Mouse (Mus musculus) ovary, postnatal 10 days (tissue): ENCODE measurements around the gene Suco.

Experiments used
- DNase-seq: peaks from one replicate; pipeline ENCODE4 v3.0.0; 2022; ENCODE audit warnings: low spot score

Gene Suco

GRCm38 (mm10) chr1:161876553-161877447 lies at the start of gene Suco:
Suco (minus strand) TSS chr1:161876682.
- DNase-seq, result peak; percentile 93

- no peak for DNase-seq
These were observed 48.9 kb upstream of the Suco start for GRCm38 (mm10) chr1:161925281-161925805.

- no peak for DNase-seq
These were observed 47.8 kb upstream of the Suco start for GRCm38 (mm10) chr1:161924321-161924720.

GRCm38 (mm10) chr1:161921928-161922327 lies 45.4 kb upstream of the Suco start:
- DNase-seq, result no peak

- DNase-seq, result no peak
These were observed 44.3 kb upstream of the Suco start for GRCm38 (mm10) chr1:161920475-161921454.

GRCm38 (mm10) chr1:161919594-161919993 lies 43.1 kb upstream of the Suco start:
- DNase-seq, result no peak

- no peak for DNase-seq
These were observed 42.3 kb upstream of the Suco start for GRCm38 (mm10) chr1:161918682-161919372.

- no peak for DNase-seq
These were observed 41.5 kb upstream of the Suco start for GRCm38 (mm10) chr1:161917940-161918484.

GRCm38 (mm10) chr1:161916036-161916435 lies 39.6 kb upstream of the Suco start:
- DNase-seq, result no peak

- no peak for DNase-seq
These were observed 37.1 kb upstream of the Suco start for GRCm38 (mm10) chr1:161913648-161913984.

GRCm38 (mm10) chr1:161912940-161913647 lies 36.6 kb upstream of the Suco start:
- no peak for DNase-seq

GRCm38 (mm10) chr1:161909074-161909473 lies 32.6 kb upstream of the Suco start:
- no peak for DNase-seq

- no peak for DNase-seq
These were observed 31.4 kb upstream of the Suco start for GRCm38 (mm10) chr1:161907795-161908457.

GRCm38 (mm10) chr1:161907111-161907510 lies 30.6 kb upstream of the Suco start:
- no peak for DNase-seq

GRCm38 (mm10) chr1:161902692-161903452 lies 26.4 kb upstream of the Suco start:
- no peak for DNase-seq

- DNase-seq, result no peak
These were observed 23.6 kb upstream of the Suco start for GRCm38 (mm10) chr1:161900129-161900528.

- DNase-seq, result no peak
These were observed 20.8 kb upstream of the Suco start for GRCm38 (mm10) chr1:161897235-161897634.

- no peak for DNase-seq
These were observed 19.6 kb upstream of the Suco start for GRCm38 (mm10) chr1:161896130-161896529.

GRCm38 (mm10) chr1:161895014-161895413 lies 18.5 kb upstream of the Suco start:
- DNase-seq, result no peak

- DNase-seq, result no peak
These were observed 18.1 kb upstream of the Suco start for GRCm38 (mm10) chr1:161894553-161894952.
